Mouse (Mus musculus): ENCODE measurements around the gene Sdha.

GRCm38 (mm10) chr13:74363859-74364235 lies 13.8 kb upstream of the Sdha start, which contains the start of gene Lrrc14b:
- TF ChIP-seq CTCF (IDR thresholded peaks at IDR 0.05; ENCODE audit: control insufficient read depth, insufficient read depth, low read length) (no peak), POLR2A (IDR thresholded peaks at IDR 0.05; ENCODE audit: borderline replicate concordance, control insufficient read depth, low read depth, low read length) (no peak)
